Mouse (Mus musculus): ENCODE data around the gene Dtx3. TPM values are rescaled to one million over a fixed set of nuclear protein-coding genes. Genes with fewer than 3 reads are reported as not detected.
A peak's percentile ranks its signal among the peaks of the same experiment; 100 is the strongest.

Dtx3 gene
- polyA plus RNA-seq, 1 experiment from 2014 or later = 155 TPM

GRCm38 (mm10) chr10:127225213-127225612, 29.7 kb upstream of the Dtx3 start:
- DNase-seq (ENCODE audit: low read depth, low spot score) (no peak), ATAC-seq (no peak)
- TF ChIP-seq CTCF (IDR thresholded peaks at IDR 0.05) = no peak
- in situ Hi-C loops (cut with MboI; ENCODE audit: low pct_unique_long_range_greater_than_20kb) = loop anchor here (5.0 kb wide), 1 partner anchor 98 kb away; no protein-coding TSS in a partner anchor
- H3K27me3 ChIP-seq = no peaks in the 10 kb centered on the region
- ChIA-PET POLR2A (no interaction called here), CTCF (interaction anchor here (1.4 kb wide), 1 partner anchor 101 kb away, joined by 4 read pairs; no protein-coding TSS in a partner anchor)

DNA sequence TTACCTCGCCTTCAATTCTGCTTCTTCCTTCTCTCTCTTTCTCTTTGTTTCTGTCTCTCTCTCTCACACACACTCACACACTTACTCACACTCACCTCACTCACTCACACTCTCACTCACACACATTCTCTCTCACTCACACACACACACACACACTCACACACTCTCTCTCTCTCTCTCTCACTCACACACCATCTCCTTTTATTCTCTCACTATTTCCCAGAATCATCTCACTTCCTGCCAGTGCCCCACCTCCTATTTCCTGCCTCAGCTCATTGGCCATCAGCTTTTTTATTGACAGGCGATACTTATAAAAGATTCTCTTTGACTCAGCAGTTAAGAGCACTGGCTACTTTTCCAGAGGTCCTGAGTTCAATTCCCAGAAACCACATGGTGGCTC, 22.8 kb upstream of the Dtx3 start:
- no peaks in the 10 kb centered on the region for H3K27me3 ChIP-seq
- in situ Hi-C loops (cut with MboI; ENCODE audit: low pct_unique_long_range_greater_than_20kb) = no loop called here
- DNase-seq (ENCODE audit: low read depth, low spot score) (no peak), ATAC-seq (no peak)
- CTCF ChIA-PET = interaction anchor here (1.0 kb wide), 1 partner anchor 10 kb away, joined by 3 read pairs; no protein-coding TSS in a partner anchor
- no peak for TF ChIP-seq CTCF (IDR thresholded peaks at IDR 0.05)
- POLR2A ChIA-PET = no interaction called here

GRCm38 (mm10) chr10:127217177-127217576, 21.6 kb upstream of the Dtx3 start:
- no peak for DNase-seq (ENCODE audit: low read depth, low spot score)

DNA sequence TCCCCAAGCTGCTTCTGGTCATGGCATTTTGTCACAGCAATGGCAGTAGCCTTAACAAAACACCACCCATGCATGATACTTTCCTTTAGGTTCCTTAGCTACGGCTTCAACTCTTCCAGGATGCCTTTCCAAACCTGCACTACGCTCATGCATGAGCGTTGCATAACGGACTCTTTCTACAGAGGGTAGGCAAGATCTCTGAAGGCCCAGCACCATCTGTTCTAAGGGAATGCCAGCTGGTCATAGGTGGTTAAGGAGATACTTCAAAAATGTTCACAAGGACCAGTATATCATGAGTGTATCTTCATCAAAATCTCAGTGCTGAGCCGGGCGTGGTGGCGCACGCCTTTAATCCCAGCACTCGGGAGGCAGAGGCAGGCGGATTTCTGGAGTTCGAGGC, 20.9 kb upstream of the Dtx3 start:
- DNase-seq (ENCODE audit: low read depth, low spot score) = no peak
- no peak for TF ChIP-seq CTCF (IDR thresholded peaks at IDR 0.05)
- ChIA-PET POLR2A (no interaction called here), CTCF (no interaction called here)
- H3K27me3 ChIP-seq = no peaks in the 10 kb centered on the region
- in situ Hi-C loops (cut with MboI; ENCODE audit: low pct_unique_long_range_greater_than_20kb) = no loop called here
- no peak for ATAC-seq

More at GRCm38 (mm10) chr10:127217177-127217576, 21.6 kb upstream of the Dtx3 start:
- in situ Hi-C loops (cut with MboI; ENCODE audit: low pct_unique_long_range_greater_than_20kb) = no loop called here
- CTCF ChIA-PET = no interaction called here
- TF ChIP-seq CTCF (IDR thresholded peaks at IDR 0.05) = no peak
- H3K27me3 ChIP-seq = no peaks in the 10 kb centered on the region
- ATAC-seq = no peak
- POLR2A ChIA-PET = no interaction called here

DNA sequence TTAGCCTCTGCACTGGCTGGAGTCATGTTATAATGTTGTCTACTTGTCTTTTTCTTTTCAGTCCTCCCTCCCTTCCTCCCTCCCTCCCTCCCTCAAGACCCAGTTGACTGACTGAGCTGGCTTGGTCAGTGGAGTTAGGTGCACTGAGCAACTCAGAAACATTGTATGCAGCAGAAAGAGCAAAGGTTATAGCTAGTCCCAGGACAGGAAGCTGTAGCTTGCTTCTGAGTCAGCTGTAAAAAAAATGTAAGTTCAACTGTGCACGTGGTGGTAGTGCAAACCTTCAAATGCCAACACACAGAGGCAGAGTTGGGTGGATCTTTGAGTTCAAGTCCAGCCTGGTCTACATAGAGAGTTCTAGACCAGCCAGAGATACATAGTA, 18.9 kb upstream of the Dtx3 start:
- POLR2A ChIA-PET = interaction anchor here (1.2 kb wide), 1 partner anchor 20 kb away, joined by 3 read pairs; no protein-coding TSS in a partner anchor
- no peak for ATAC-seq
- no peak for DNase-seq (ENCODE audit: low read depth, low spot score)
- CTCF ChIA-PET = no interaction called here
- in situ Hi-C loops (cut with MboI; ENCODE audit: low pct_unique_long_range_greater_than_20kb) = no loop called here
- no peaks in the 10 kb centered on the region for H3K27me3 ChIP-seq
- no peak for TF ChIP-seq CTCF (IDR thresholded peaks at IDR 0.05)

GRCm38 (mm10) chr10:127213704-127214421, 18.3 kb upstream of the Dtx3 start:
- no peak for ATAC-seq
- in situ Hi-C loops (cut with MboI; ENCODE audit: low pct_unique_long_range_greater_than_20kb) = no loop called here
- CTCF ChIA-PET = no interaction called here
- TF ChIP-seq CTCF (IDR thresholded peaks at IDR 0.05) = no peak
- POLR2A ChIA-PET = no interaction called here
- H3K27me3 ChIP-seq = no peaks in the 10 kb centered on the region
- no peak for DNase-seq (ENCODE audit: low read depth, low spot score)

DNA sequence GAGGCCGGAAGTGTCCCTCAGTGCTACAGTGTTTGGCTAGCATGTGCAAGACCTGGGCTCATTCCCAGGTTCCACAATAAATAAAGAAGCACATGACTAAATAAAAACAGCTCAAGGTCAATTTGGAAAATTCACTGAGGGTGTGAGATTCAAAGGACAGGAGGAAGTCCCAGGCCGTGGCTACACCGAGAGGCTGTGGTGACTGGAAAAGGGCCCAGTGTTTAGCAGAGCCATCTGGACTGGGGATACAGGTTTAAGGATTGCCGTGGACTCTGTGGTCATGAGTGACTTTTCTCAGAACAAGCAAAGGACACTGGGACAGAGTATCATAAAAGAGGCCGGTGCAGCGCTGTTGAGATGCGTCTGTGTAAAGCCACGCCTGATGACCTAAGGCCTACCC, 17.7 kb upstream of the Dtx3 start:
- DNase-seq (ENCODE audit: low read depth, low spot score) (no peak), ATAC-seq (no peak)
- TF ChIP-seq CTCF (IDR thresholded peaks at IDR 0.05) = no peak
- POLR2A ChIA-PET = no interaction called here
- in situ Hi-C loops (cut with MboI; ENCODE audit: low pct_unique_long_range_greater_than_20kb) = no loop called here
- H3K27me3 ChIP-seq = no peaks in the 10 kb centered on the region
- CTCF ChIA-PET = no interaction called here

DNA sequence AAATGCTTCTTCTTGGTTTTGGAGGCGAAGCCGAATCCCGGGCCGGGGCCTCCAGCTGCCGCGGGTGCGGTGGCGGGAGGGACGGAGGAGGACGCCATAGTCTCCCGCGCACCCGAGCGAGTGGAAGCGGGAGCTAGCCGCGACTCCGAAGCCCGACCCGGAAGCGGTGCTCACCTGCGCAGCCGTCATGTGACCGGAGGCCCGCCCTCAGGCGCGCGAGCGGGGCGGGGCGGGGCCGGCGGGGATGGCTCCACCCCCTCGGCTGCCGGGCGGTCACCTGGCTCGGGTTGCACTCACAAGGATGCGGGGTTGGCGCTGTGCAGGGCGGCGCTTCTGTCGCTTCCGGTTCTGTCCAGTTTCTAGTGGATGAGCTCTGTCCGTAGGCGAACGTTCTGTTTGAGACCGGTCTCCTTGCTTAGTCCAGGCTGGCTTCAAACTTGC, 15.9 kb upstream of the Dtx3 start, which contains the start of gene Pip4k2c:
TSS of gene Pip4k2c (minus strand) at position 172 of the 441 bp plus-strand sequence.
- in situ Hi-C loops (cut with MboI; ENCODE audit: low pct_unique_long_range_greater_than_20kb) = no loop called here
- CTCF ChIA-PET = interaction anchor here (1.0 kb wide), 1 partner anchor 21 kb away, joined by 3 read pairs; no protein-coding TSS in a partner anchor
- no peak for TF ChIP-seq CTCF (IDR thresholded peaks at IDR 0.05)
- POLR2A ChIA-PET = interaction anchor here (2.6 kb wide), 1 partner anchor 19 kb away, joined by 5 read pairs; no protein-coding TSS in a partner anchor
- ATAC-seq (peak; percentile 90), DNase-seq (ENCODE audit: low read depth, low spot score) (no peak)
- no peaks in the 10 kb centered on the region for H3K27me3 ChIP-seq

DNA sequence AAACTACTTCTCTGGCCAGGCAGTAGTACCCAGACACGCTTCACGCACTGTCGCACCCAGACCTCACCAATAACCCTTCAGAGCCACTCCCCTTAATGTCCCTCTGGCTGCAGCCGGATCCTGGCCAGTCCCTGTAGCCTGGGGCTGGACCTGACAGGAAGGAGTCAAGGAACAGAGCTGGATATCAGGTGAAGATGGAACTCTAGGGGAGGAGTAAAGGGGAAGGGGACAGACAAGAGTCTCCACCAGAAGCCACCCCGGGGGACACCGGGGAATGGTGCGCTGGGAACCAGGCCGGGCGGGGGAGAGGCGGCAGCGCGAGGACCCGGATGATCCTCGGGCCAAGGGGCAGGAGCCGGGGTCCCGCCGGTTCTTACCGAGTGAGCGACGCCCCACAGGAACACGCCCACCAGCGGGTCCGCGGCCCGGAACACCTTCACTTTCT, 15.5 kb upstream of the Dtx3 start:
- ChIA-PET POLR2A (interaction anchor here (1.3 to 2.6 kb wide), 2 partner anchors 12 to 20 kb away, joined by 4 to 5 read pairs; no protein-coding TSS in a partner anchor), CTCF (interaction anchor here (1.0 to 1.5 kb wide), 2 partner anchors 15 to 20 kb away, joined by 3 to 4 read pairs; no protein-coding TSS in a partner anchor)
- peak; percentile 63 for ATAC-seq
- no peak for TF ChIP-seq CTCF (IDR thresholded peaks at IDR 0.05)
- no peak for DNase-seq (ENCODE audit: low read depth, low spot score)
- H3K27me3 ChIP-seq = no peaks in the 10 kb centered on the region
- in situ Hi-C loops (cut with MboI; ENCODE audit: low pct_unique_long_range_greater_than_20kb) = no loop called here

GRCm38 (mm10) chr10:127209928-127210570, 14.5 kb upstream of the Dtx3 start:
- ChIA-PET CTCF (interaction anchor here (1.0 to 1.9 kb wide), 3 partner anchors 14 to 23 kb away, joined by 3 to 4 read pairs (median 4); no protein-coding TSS in a partner anchor), POLR2A (interaction anchor here (1.3 to 2.6 kb wide), 2 partner anchors 11 to 21 kb away, joined by 4 to 5 read pairs; no protein-coding TSS in a partner anchor)
- no peaks in the 10 kb centered on the region for H3K27me3 ChIP-seq
- no peak for TF ChIP-seq CTCF (IDR thresholded peaks at IDR 0.05)
- DNase-seq (ENCODE audit: low read depth, low spot score) (no peak), ATAC-seq (no peak)
- in situ Hi-C loops (cut with MboI; ENCODE audit: low pct_unique_long_range_greater_than_20kb) = no loop called here

DNA sequence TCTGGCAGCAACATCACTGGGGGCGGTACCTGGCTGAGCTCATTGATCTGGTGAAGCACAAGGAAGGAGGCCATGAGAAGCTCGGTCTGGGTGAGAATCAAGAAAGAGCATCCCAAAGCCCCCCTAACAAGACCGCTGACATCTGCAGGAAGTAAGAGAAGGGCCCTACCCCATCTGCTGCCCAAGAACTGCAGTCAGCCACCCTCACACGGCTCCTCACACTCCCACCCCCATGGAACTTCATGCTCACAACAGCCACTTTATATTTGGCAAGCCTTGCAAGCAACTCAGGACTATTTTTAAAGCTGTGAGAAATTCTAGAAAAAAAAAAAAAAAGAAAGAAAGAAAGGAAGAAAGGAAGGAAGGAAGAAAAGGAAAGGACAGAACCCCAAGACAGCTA, 13.4 kb upstream of the Dtx3 start:
- DNase-seq (ENCODE audit: low read depth, low spot score) = no peak
- H3K27me3 ChIP-seq = no peaks in the 10 kb centered on the region
- no peak for ATAC-seq
- in situ Hi-C loops (cut with MboI; ENCODE audit: low pct_unique_long_range_greater_than_20kb) = no loop called here
- ChIA-PET CTCF (interaction anchor here (1.2 to 1.9 kb wide), 3 partner anchors 10 to 85 kb away, joined by 3 to 4 read pairs (median 4); no protein-coding TSS in a partner anchor), POLR2A (no interaction called here)
- no peak for TF ChIP-seq CTCF (IDR thresholded peaks at IDR 0.05)
